Mouse (Mus musculus) ES-E14 (cell line): Measurements from ENCODE around the gene Izumo1. TPM values are rescaled to one million over a fixed set of nuclear protein-coding genes. Genes with fewer than 3 reads are reported as not detected.

Experiments used
- DNase-seq: peaks from one replicate; pipeline ENCODE4 v3.0.0-alpha.2; 2013; ENCODE audit warnings: low read depth, low spot score
- H3K27ac ChIP-seq: 2 replicates; pipeline ENCODE4 v1.5.1; 2012; ENCODE audit warnings: low read depth, mild to moderate bottlenecking, low read length, moderate library complexity, mixed read lengths; ENCODE audit not compliant: poor library complexity, insufficient read depth, severe bottlenecking
- H3K36me3 ChIP-seq: 2 replicates; pipeline ENCODE4 v1.6.1; 2012; ENCODE audit warnings: mild to moderate bottlenecking, low read length, moderate library complexity, mixed read lengths; ENCODE audit not compliant: control insufficient read depth, poor library complexity, insufficient read depth, severe bottlenecking
- H3K4me1 ChIP-seq, 2 experiments: fragments of 150-350 bp in 1 of 2; sonication (generic) in 1 of 2; 2 replicates each; pipeline ENCODE4 v1.6.1; 2012; ENCODE audit warnings: low read length in 2 of 2, mild to moderate bottlenecking in 1 of 2, mixed read lengths in 1 of 2; ENCODE audit not compliant: control insufficient read depth in 2 of 2, insufficient read depth in 2 of 2, poor library complexity in 1 of 2
- H3K4me3 ChIP-seq, 2 experiments: fragments of 150-350 bp in 1 of 2; sonication (generic) in 1 of 2; 2 replicates each; pipeline ENCODE4 v1.5.1; 2012; ENCODE audit warnings: low read length in 2 of 2, low read depth in 1 of 2, mild to moderate bottlenecking in 1 of 2, mixed read lengths in 1 of 2; ENCODE audit not compliant: insufficient read depth in 1 of 2, poor library complexity in 1 of 2, severe bottlenecking in 1 of 2
- H3K9ac ChIP-seq: 2 replicates; pipeline ENCODE4 v1.6.1; 2012; ENCODE audit warnings: low read depth, mild to moderate bottlenecking, low read length, mixed read lengths; ENCODE audit not compliant: poor library complexity, insufficient read depth, severe bottlenecking
- H3K9me3 ChIP-seq: fragments of 150-350 bp; sonication (generic); 2 replicates; pipeline ENCODE4 v1.6.1; 2012; ENCODE audit warnings: low read depth, mild to moderate bottlenecking, low read length; ENCODE audit not compliant: control insufficient read depth, insufficient read depth
- CHD2 ChIP-seq: IDR thresholded peaks from 2 replicates; pipeline ENCODE4 v1.6.1; 2014; ENCODE audit warnings: mild to moderate bottlenecking, low read depth, low read length, inconsistent platforms
- HCFC1 ChIP-seq: IDR thresholded peaks from 2 replicates; pipeline ENCODE4 v1.6.1; 2012; ENCODE audit warnings: low read length, inconsistent platforms, borderline replicate concordance; ENCODE audit not compliant: insufficient read depth
- MAFK ChIP-seq: IDR thresholded peaks from 2 replicates; pipeline ENCODE4 v1.6.1; 2014; ENCODE audit warnings: mild to moderate bottlenecking, low read depth, low read length, inconsistent platforms; ENCODE audit not compliant: insufficient read depth
- ZC3H11A ChIP-seq: IDR thresholded peaks from 2 replicates; pipeline ENCODE4 v1.6.1; 2012; ENCODE audit warnings: low read depth, mild to moderate bottlenecking, inconsistent platforms, low read length, borderline replicate concordance
- ZNF384 ChIP-seq: IDR thresholded peaks from 2 replicates; pipeline ENCODE4 v1.6.1; 2012; ENCODE audit warnings: low read depth, low read length, inconsistent platforms
- in situ Hi-C, 2 experiments: fragments of 600-800 bp; cut with MboI; formaldehyde crosslinking; loops; one replicate each; pipeline ENCODE4 v1.15.1; 2025; ENCODE audit warnings: low sequenced_read_pairs in 2 of 2, inconsistent platforms in 1 of 2; ENCODE audit not compliant: unreplicated experiment in 2 of 2
- total RNA-seq: library from RNA; depleted of rRNA; stranded (reverse); fragments of 300-350 nt; gene quantifications from 2 replicates; pipeline ENCODE4 v1.2.3, GENCODE M21; 2012; rRNA removed

Izumo1 gene
- 0.31 and 0.63 TPM in 2 replicates for total RNA-seq

- in situ Hi-C loops = no loop called here
- no peak within 1 kb of the TSS for H3K9ac ChIP-seq
- peaks cover 2% of the 10 kb centered on the region; the same call in 1 of the 2 replicates for H3K36me3 ChIP-seq
- H3K4me1 ChIP-seq = peaks cover 2 to 3% of the 10 kb centered on the region in 2 experiments; a peak in 1 of 4 replicates
- no peak within 1 kb of the TSS for H3K27ac ChIP-seq
- no peak for TF ChIP-seq CHD2
- TF ChIP-seq HCFC1 = peak; percentile 89
- H3K4me3 ChIP-seq = peak within 1 kb of the TSS in 1 of 2 experiments; percentile 34; a peak in 3 of 4 replicates
- H3K9me3 ChIP-seq = no peaks in the 10 kb centered on the region
- peak; percentile 87 for DNase-seq
These were observed at the start of gene Izumo1 for GRCm38 (mm10) chr7:45621443-45621842. Izumo1 (plus strand) TSS chr7:45621811.

DNA sequence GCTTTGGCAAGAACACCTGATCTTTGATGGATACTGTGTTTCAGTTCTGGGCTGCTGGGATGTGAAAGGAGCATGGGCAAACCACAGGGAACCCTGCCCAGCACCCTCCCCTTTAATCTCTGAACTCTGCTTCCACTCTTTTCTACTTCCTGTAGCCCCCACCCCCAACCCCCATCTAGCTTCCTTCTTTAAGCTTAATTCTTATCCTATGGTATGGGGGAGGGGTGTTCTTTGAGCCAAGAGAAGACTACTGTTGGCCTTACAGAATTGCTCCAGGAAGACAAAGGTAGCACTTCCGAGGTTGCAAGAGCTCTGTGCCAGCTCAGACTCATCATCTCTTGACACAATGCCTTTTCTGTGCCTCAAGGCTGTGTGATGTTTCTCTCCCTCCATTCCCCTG, 49.6 kb upstream of the Izumo1 start:
- Histone ChIP-seq H3K9me3 (no peaks in the 10 kb centered on the region), H3K27ac (no peak overlapping the region), H3K4me1 (peaks cover 7 to 33% of the 10 kb centered on the region in 2 experiments; a peak in 3 of 4 replicates), H3K36me3 (peaks cover 10% of the 10 kb centered on the region), H3K9ac (no peak overlapping the region), H3K4me3 (no peak overlapping the region)
- no peak for DNase-seq
- in situ Hi-C loops = no loop called here
- TF ChIP-seq ZNF384 (no peak), ZC3H11A (no peak), HCFC1 (no peak), MAFK (no peak), CHD2 (no peak)

DNA sequence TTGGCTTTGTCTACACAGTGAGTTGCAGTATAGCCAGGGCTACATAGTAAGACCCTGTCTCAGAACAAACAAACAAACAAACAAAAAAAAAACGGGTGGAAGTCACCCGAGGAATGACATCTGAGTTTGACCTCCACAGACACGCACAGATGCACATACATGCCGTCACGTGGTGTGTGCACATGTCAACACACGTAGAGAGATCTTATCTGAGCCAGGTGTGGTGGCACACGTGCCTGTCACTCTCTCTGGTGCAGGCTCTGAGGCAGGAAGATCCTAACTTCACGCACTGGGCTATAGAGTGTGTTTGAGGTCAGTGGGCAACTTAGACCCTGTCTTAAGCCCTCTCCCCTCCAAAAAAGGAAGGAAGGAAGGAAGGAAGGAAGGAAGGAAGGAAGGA, 47.7 kb upstream of the Izumo1 start:
- peaks cover 14% of the 10 kb centered on the region for H3K36me3 ChIP-seq
- no peak for DNase-seq
- H3K4me1 ChIP-seq = peaks cover 7 to 33% of the 10 kb centered on the region in 2 experiments; a peak in 3 of 4 replicates
- H3K27ac ChIP-seq = no peak overlapping the region
- no peak overlapping the region for H3K9ac ChIP-seq
- no peak overlapping the region for H3K4me3 ChIP-seq
- no peak for TF ChIP-seq ZC3H11A
- TF ChIP-seq CHD2 = no peak
- TF ChIP-seq MAFK = no peak
- TF ChIP-seq ZNF384 = no peak
- in situ Hi-C loops = no loop called here
- H3K9me3 ChIP-seq = no peaks in the 10 kb centered on the region

DNA sequence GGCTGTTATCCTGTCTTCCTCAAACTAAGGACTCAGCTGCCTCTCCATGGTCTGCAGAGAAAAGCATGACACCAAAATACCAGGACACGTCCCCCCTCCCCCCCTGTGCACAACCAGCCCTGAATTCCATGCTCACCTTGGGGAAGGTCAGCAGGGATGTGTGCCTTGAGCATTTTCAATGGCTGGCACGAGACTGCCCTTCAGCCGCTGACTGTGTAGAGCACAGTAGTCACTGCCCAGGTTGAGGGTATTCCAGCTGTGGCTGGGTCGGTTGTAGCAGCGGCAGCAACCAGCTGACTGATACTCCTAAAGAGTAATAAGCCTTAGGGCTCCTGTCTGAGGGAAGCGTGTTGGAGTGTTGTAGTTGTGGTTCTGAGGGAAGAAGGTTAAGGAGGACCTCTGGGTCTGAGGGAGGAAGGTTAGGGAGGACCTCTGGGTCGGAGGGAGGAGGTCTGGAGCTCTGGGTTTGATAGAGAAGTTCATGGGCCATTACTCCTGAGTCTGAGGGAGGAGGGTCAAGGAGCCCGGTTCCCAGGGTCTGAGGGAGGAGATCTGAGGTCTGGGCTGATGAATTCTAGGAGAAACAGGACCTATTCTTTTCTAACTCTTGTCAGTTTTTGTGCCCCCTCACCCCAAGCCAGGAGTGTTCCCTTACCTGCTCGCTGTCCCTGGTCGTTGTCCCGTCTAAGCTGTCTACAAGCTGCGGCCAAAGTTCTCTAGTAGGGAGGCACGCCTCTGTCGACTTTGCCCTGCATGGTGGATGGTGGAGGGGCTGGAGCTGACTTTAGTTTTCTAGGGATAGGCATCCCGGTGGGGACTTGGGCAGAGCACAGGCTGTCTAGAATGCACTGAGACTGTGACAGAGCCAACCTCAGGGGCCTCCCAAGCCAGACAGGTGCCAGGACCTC, 46.9 kb upstream of the Izumo1 start:
- DNase-seq = no peak
- H3K9me3 ChIP-seq = no peaks in the 10 kb centered on the region
- H3K4me3 ChIP-seq = peak overlapping the region in 1 of 2 experiments; percentile 5; a peak in 1 of 4 replicates
- peaks cover 7 to 33% of the 10 kb centered on the region in 2 experiments; a peak in 3 of 4 replicates for H3K4me1 ChIP-seq
- H3K27ac ChIP-seq = peak overlapping the region; percentile 25; the same call in 1 of the 2 replicates
- TF ChIP-seq HCFC1 (no peak), ZC3H11A (no peak)
- H3K9ac ChIP-seq = peak overlapping the region; percentile 50
- in situ Hi-C loops = no loop called here
- peaks cover 14% of the 10 kb centered on the region for H3K36me3 ChIP-seq

- Histone ChIP-seq H3K27ac (no peak overlapping the region), H3K36me3 (peaks cover 23% of the 10 kb centered on the region; the same call in 1 of the 2 replicates)
- TF ChIP-seq CHD2 (no peak), MAFK (no peak), HCFC1 (no peak), ZNF384 (no peak), ZC3H11A (no peak)
These were observed 35.7 kb upstream of the Izumo1 start for GRCm38 (mm10) chr7:45585923-45586322.

More at GRCm38 (mm10) chr7:45585923-45586322, 35.7 kb upstream of the Izumo1 start:
- Histone ChIP-seq H3K4me1 (peaks cover 0 to 4% of the 10 kb centered on the region in 2 experiments; a peak in 1 of 4 replicates), H3K9ac (no peak overlapping the region), H3K4me3 (no peak overlapping the region), H3K9me3 (no peaks in the 10 kb centered on the region)
- in situ Hi-C loops = no loop called here
- DNase-seq = no peak
